Mouse (Mus musculus) kidney, adult 2 months (tissue): Measurements from ENCODE around the gene Usp17la. TPM values are rescaled to one million over a fixed set of nuclear protein-coding genes. Genes with fewer than 3 reads are reported as not detected.
"Not testable (repeated sequence)": the region's sequence is repeated elsewhere in the genome, so short reads cannot be mapped to it uniquely, and the experiment has no call there.

Experiments
- DNase-seq: peaks from one replicate; pipeline ENCODE4 v3.0.0; 2021
- H3K27ac ChIP-seq: fragments of 200-500 bp; 2 replicates; pipeline ENCODE4 v1.5.1; 2012; ENCODE audit warnings: low read depth, low read length, control low read depth, inconsistent platforms; ENCODE audit not compliant: insufficient read depth
- H3K27me3 ChIP-seq: fragments of 200-500 bp; replicated peaks from 2 replicates; pipeline ENCODE4 v1.6.1; 2012; ENCODE audit warnings: mild to moderate bottlenecking, moderate library complexity, low read length, inconsistent platforms; ENCODE audit not compliant: control insufficient read depth, insufficient read depth
- H3K36me3 ChIP-seq: fragments of 200-500 bp; 2 replicates; pipeline ENCODE4 v1.6.1; 2012; ENCODE audit warnings: mild to moderate bottlenecking, moderate library complexity, low read length, inconsistent platforms; ENCODE audit not compliant: control insufficient read depth, insufficient read depth
- H3K4me1 ChIP-seq: fragments of 200-500 bp; 2 replicates; pipeline ENCODE4 v1.6.1; 2011; ENCODE audit warnings: low read length; ENCODE audit not compliant: control insufficient read depth, insufficient read depth
- H3K4me3 ChIP-seq: fragments of 200-500 bp; 2 replicates; pipeline ENCODE4 v1.5.1; 2011; ENCODE audit warnings: mild to moderate bottlenecking, low read depth, low read length, control low read depth; ENCODE audit not compliant: insufficient read depth
- CTCF ChIP-seq: fragments of 200-500 bp; conservative IDR thresholded peaks from 2 replicates; pipeline ENCODE4 v1.5.1; 2011; ENCODE audit warnings: low read depth, mild to moderate bottlenecking, control low read depth, low read length, moderate library complexity, mixed read lengths; ENCODE audit not compliant: insufficient read depth, insufficient read length
- POLR2A ChIP-seq: fragments of 200-500 bp; IDR thresholded peaks from one replicate; pipeline ENCODE4 v1.6.1; 2011; ENCODE audit warnings: low read depth, low read length, control low read depth
- WGBS: fragments of 180-500 bp; shearing (Covaris S2); methylation state at CpG from one replicate; pipeline ENCODE4 v1.1.7; 2018; 5-methylcytosine and 5-hydroxymethylcytosine counted together
- polyA plus RNA-seq: library from polyadenylated mRNA; depleted of rRNA; stranded (reverse); fragments of >200 nt; gene quantifications from 2 replicates; pipeline ENCODE4 v1.2.3, GENCODE M21; 2012; rRNA removed

Gene Usp17la
- not detected in 2 replicates for polyA plus RNA-seq

GRCm38 (mm10) chr7:104856709-104857108, at the start of gene Usp17la:
Gene Usp17la, plus strand, starts transcription at chr7:104857009.
- not testable (repeated sequence) for H3K4me3 ChIP-seq, H3K36me3 ChIP-seq, H3K4me1 ChIP-seq, H3K27me3 ChIP-seq, H3K27ac ChIP-seq, DNase-seq
- 63% methylated on average over 2 of the region's 2 CpGs for WGBS

GRCm38 (mm10) chr7:104810335-104810734, 46.5 kb upstream of the Usp17la start:
- DNase-seq: not testable (repeated sequence)
- 80% methylated on average over 8 of the region's 8 CpGs for WGBS

GRCm38 (mm10) chr7:104842503-104842902, 14.3 kb upstream of the Usp17la start, which contains the start of gene Usp17lb:
Gene Usp17lb, minus strand, starts transcription at chr7:104842603.
- Histone ChIP-seq H3K4me1 (no peaks in the 10 kb centered on the region), H3K36me3 (no peaks in the 10 kb centered on the region), H3K27me3 (no peaks in the 10 kb centered on the region), H3K4me3 (no peak within 1 kb of the TSS), H3K27ac (no peak within 1 kb of the TSS)
- TF ChIP-seq POLR2A (no peak), CTCF (no peak)
- whole genome bisulfite sequencing: 60% methylated on average over 1 of the region's 1 CpGs
- no peak for DNase-seq

More at GRCm38 (mm10) chr7:104810335-104810734, 46.5 kb upstream of the Usp17la start:
- H3K4me3 ChIP-seq, H3K36me3 ChIP-seq, H3K27me3 ChIP-seq, H3K4me1 ChIP-seq, H3K27ac ChIP-seq: not testable (repeated sequence)

GRCm38 (mm10) chr7:104843731-104844287, 13.0 kb upstream of the Usp17la start:
- Histone ChIP-seq H3K27ac (no peak overlapping the region), H3K4me3 (no peak overlapping the region), H3K36me3 (no peaks in the 10 kb centered on the region), H3K4me1 (no peaks in the 10 kb centered on the region), H3K27me3 (no peaks in the 10 kb centered on the region)
- WGBS: 71% methylated on average over 1 of the region's 1 CpGs
- DNase-seq: no peak
- TF ChIP-seq CTCF (no peak), POLR2A (no peak)

GRCm38 (mm10) chr7:104851546-104851945, 5.3 kb upstream of the Usp17la start:
- WGBS: 78% methylated on average over 2 of the region's 2 CpGs
- not testable (repeated sequence) for H3K4me3 ChIP-seq, DNase-seq, H3K36me3 ChIP-seq, H3K4me1 ChIP-seq, H3K27ac ChIP-seq, H3K27me3 ChIP-seq

GRCm38 (mm10) chr7:104855248-104855750, 1.5 kb upstream of the Usp17la start:
- DNase-seq: no peak

GRCm38 (mm10) chr7:104857683-104858082, 874 bp downstream of the Usp17la start:
- Histone ChIP-seq H3K27me3 (no peaks in the 10 kb centered on the region), H3K4me3 (no peak overlapping the region), H3K36me3 (no peaks in the 10 kb centered on the region), H3K27ac (no peak overlapping the region), H3K4me1 (no peaks in the 10 kb centered on the region)
- no peak for DNase-seq
- 26% methylated on average over 1 of the region's 1 CpGs for WGBS
- no peak for TF ChIP-seq POLR2A
- TF ChIP-seq CTCF: no peak

More at GRCm38 (mm10) chr7:104855248-104855750, 1.5 kb upstream of the Usp17la start:
- Histone ChIP-seq H3K27me3 (no peaks in the 10 kb centered on the region), H3K27ac (no peak overlapping the region), H3K36me3 (no peaks in the 10 kb centered on the region), H3K4me3 (no peak overlapping the region), H3K4me1 (no peaks in the 10 kb centered on the region)
- WGBS: 73% methylated on average over 3 of the region's 3 CpGs
- TF ChIP-seq CTCF (no peak), POLR2A (no peak)

- no peak overlapping the region for H3K27ac ChIP-seq
- TF ChIP-seq CTCF (no peak), POLR2A (no peak)
- DNase-seq: no peak
- H3K4me3 ChIP-seq: no peak overlapping the region
- no peaks in the 10 kb centered on the region for H3K36me3 ChIP-seq
- no peaks in the 10 kb centered on the region for H3K4me1 ChIP-seq
- 82% methylated on average over 3 of the region's 3 CpGs for WGBS
- H3K27me3 ChIP-seq: no peaks in the 10 kb centered on the region
These were observed 4.6 kb downstream of the Usp17la start for GRCm38 (mm10) chr7:104861381-104861780.
